Mouse (Mus musculus) ES-Bruce4 (cell line): ENCODE results near the gene Mdm2. TPM values are rescaled to one million over a fixed set of nuclear protein-coding genes. Genes with fewer than 3 reads are reported as not detected.

Experiments
- H3K27ac ChIP-seq: 2 replicates; pipeline ENCODE4 v1.5.1; 2012; ENCODE audit warnings: low read length, inconsistent platforms; ENCODE audit not compliant: insufficient read depth
- H3K27me3 ChIP-seq: 2 replicates; pipeline ENCODE4 v1.6.1; 2012; ENCODE audit warnings: mild to moderate bottlenecking, low read length, inconsistent platforms; ENCODE audit not compliant: control insufficient read depth, poor library complexity, insufficient read depth, severe bottlenecking
- H3K36me3 ChIP-seq: 2 replicates; pipeline ENCODE4 v1.6.1; 2012; ENCODE audit warnings: inconsistent platforms, mild to moderate bottlenecking, low read length, moderate library complexity; ENCODE audit not compliant: control insufficient read depth, poor library complexity, insufficient read depth, severe bottlenecking
- H3K4me1 ChIP-seq: one replicate; pipeline ENCODE4 v1.8.1; 2011; ENCODE audit warnings: low read length; ENCODE audit not compliant: control insufficient read depth, insufficient read depth
- H3K4me3 ChIP-seq: 2 replicates; pipeline ENCODE4 v1.5.1; 2011; ENCODE audit warnings: low read depth, mild to moderate bottlenecking, low read length
- H3K9ac ChIP-seq: 2 replicates; pipeline ENCODE4 v1.6.1; 2012; ENCODE audit warnings: low read depth, mild to moderate bottlenecking, inconsistent platforms; ENCODE audit not compliant: poor library complexity, severe bottlenecking
- H3K9me3 ChIP-seq: replicated peaks from 2 replicates; pipeline ENCODE4 v1.6.1; 2012; ENCODE audit warnings: mild to moderate bottlenecking, low read length, inconsistent platforms; ENCODE audit not compliant: control insufficient read depth, poor library complexity, insufficient read depth, severe bottlenecking
- CTCF ChIP-seq: IDR thresholded peaks from one replicate; pipeline ENCODE4 v1.8.1; 2011; ENCODE audit warnings: low read depth, low read length
- EP300 ChIP-seq: IDR thresholded peaks from 2 replicates; pipeline ENCODE4 v1.6.1; 2011; ENCODE audit warnings: low read depth, low read length; ENCODE audit not compliant: insufficient read depth
- POLR2A ChIP-seq: IDR thresholded peaks from one replicate; pipeline ENCODE4 v1.8.1; 2011; ENCODE audit warnings: low read length; ENCODE audit not compliant: insufficient read depth
- polyA plus RNA-seq: library from polyadenylated mRNA; stranded (reverse); fragments of >200 nt; gene quantifications from 2 replicates; pipeline ENCODE4 v1.2.4, GENCODE M21; 2011; ENCODE audit warnings: low read depth; ENCODE audit not compliant: missing spikeins, insufficient read depth, insufficient read length

The Mdm2 gene
- polyA plus RNA-seq, 1 experiment, result 325 TPM

DNA sequence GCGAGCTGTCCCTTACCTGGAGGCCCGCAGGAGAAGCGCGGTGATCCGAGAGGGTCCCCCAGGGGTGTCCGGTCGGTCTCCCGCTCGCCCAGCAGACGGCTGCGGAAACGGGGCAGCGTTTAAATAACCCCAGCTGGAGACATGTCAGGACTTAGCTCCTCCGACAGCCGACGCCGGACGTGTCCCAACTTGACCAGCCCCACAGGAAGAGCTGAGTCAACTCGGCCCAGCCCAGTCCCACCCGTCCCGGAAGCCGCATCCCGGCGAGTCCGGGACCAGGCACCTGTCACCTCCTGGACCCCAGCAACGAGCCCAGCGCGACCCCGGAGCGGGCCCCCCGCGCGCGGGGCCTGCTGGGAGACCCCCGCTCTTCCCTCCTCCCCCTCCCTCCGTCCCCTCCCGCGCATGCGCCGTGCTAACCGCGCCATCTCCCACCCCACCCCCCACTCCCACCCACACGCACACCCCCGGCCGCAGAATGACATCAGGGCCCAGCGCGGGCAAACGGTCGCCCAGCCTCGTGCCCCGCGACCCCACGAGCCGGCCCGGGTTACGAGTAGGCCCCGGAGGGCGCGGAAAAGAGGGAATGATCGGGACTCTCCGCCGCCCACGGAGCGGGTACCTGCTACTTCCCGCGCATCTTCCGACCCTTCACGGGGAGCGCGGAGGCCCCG lies 491 bp downstream of the Mdm2 start:
- peak; percentile 13 for TF ChIP-seq POLR2A
- 0 out of 2 replicates have a peak, but pooled peaks have one; percentile 19 for TF ChIP-seq EP300
- TF ChIP-seq CTCF, result no peak
- Histone ChIP-seq H3K4me3 (peak overlapping the region; percentile 94), H3K9ac (peak overlapping the region; percentile 99), H3K9me3 (no peaks in the 10 kb centered on the region), H3K36me3 (peaks cover 38% of the 10 kb centered on the region), H3K27ac (peak overlapping the region; percentile 92), H3K27me3 (no peaks in the 10 kb centered on the region), H3K4me1 (peaks cover 2% of the 10 kb centered on the region)

DNA sequence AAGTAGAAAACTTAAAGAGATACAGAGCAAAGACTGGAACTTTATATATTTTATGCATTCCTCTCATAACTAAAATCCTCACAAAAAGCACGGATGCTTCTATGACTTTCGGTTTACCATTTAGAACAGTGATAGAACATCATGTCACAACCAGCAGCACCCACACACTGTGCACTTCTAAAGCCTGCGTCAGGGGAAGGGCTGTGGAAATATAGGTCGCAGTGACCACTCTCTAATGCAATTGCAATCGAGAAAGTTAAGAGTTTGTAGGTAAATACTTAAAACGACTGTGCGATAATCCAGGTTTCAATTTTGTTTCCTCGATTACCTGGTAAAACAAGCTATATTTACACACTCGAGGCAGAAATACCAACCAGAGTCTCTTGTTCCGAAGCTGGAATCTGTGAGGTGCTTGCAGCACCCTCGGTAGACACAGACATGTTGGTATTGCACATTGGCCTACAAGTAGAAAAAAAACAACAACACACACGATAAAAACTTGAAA lies 1.2 kb downstream of the Mdm2 start:
- H3K4me3 ChIP-seq, result peak overlapping the region; percentile 79
- peak overlapping the region; percentile 91 for H3K27ac ChIP-seq
- TF ChIP-seq EP300 (no peak), CTCF (no peak), POLR2A (no peak)
- no peaks in the 10 kb centered on the region for H3K9me3 ChIP-seq
- peak overlapping the region; percentile 99 for H3K9ac ChIP-seq
- H3K36me3 ChIP-seq, result peaks cover 44% of the 10 kb centered on the region
- no peaks in the 10 kb centered on the region for H3K27me3 ChIP-seq
- no peaks in the 10 kb centered on the region for H3K4me1 ChIP-seq

DNA sequence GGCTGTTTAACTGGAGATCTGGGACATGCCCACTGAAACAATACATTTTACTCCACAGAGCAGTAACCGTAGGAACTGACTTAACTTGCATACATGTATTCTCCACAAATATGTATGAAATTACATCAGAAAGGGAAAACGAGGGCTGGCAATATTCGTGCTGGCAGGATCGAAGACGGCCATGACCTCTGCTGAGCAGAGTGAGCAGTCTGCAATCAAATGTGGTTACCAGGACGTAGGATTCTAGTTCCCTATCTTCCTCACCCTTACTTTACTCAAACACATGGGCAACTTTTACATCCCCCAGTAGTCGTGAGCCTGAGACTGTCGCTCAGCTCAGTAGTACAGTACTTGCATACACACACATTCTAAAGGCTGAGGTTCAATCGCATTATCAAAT lies 1.7 kb downstream of the Mdm2 start:
- H3K36me3 ChIP-seq, result peaks cover 50% of the 10 kb centered on the region

DNA sequence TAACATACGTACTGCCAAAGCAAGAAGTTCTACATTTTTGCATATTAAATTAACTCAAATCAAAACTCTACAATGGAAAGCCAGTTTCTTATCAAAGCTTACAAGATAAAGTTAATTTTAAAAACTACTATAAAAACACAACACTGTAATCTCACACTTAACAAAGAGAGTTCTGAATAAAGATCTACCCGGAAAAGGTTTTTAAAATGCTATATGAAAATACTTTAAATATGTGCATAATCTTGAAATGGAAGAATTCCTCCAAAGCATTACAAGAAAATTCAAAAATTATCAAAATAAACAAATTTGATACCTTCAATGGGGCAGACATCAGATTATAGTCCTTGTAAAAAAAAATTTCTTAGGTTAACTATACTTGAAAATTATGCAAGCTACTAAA lies 2.2 kb downstream of the Mdm2 start:
- no peak for TF ChIP-seq EP300
- TF ChIP-seq POLR2A, result no peak
- TF ChIP-seq CTCF, result no peak
- Histone ChIP-seq H3K9ac (peak overlapping the region; percentile 99), H3K4me3 (no peak overlapping the region), H3K4me1 (peaks cover 2% of the 10 kb centered on the region), H3K27ac (no peak overlapping the region), H3K36me3 (peaks cover 54% of the 10 kb centered on the region), H3K9me3 (no peaks in the 10 kb centered on the region), H3K27me3 (no peaks in the 10 kb centered on the region)

More for the DNA sequence above, 1.7 kb downstream of the Mdm2 start:
- no peaks in the 10 kb centered on the region for H3K27me3 ChIP-seq
- H3K4me1 ChIP-seq, result no peaks in the 10 kb centered on the region
- peak overlapping the region; percentile 77 for H3K4me3 ChIP-seq
- H3K9ac ChIP-seq, result peak overlapping the region; percentile 99
- TF ChIP-seq CTCF (no peak), EP300 (no peak)
- H3K9me3 ChIP-seq, result no peaks in the 10 kb centered on the region
- peak overlapping the region; percentile 59; the same call in 1 of the 2 replicates for H3K27ac ChIP-seq

DNA sequence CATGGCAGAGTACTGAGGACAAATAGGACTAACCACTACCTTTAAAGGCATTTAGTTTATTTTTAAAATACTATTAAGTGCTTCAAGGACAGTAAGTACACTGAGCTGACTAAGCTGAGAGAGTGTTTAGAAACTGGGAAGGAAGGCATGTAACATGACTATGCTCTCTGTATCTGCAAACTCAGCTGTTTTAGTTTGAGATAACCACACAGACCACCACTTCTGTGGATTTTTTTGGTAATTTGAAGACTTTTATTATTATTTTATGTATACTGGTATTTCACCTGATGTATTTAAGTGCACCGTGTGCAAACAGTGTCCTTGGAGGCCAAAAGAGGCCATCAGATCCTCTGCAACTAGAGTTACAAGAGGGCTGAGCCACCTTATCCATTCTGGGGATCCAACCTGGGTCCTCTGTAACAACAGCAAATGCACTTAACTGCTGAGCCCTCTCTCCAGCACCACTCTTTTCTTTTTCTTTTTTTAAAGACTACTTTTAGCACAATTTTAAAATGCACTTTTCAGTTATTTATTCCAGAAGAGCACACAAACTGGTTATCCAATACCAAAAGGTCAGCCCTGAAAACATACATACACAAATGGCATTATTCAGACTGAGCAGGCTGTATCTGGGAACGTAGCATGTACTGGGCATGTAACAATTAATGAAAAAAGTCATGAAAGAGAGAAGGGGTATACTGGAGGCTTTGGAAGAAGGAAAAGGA lies 3.3 kb downstream of the Mdm2 start:
- H3K36me3 ChIP-seq, result peaks cover 65% of the 10 kb centered on the region
- TF ChIP-seq POLR2A (no peak), CTCF (no peak), EP300 (no peak)

DNA sequence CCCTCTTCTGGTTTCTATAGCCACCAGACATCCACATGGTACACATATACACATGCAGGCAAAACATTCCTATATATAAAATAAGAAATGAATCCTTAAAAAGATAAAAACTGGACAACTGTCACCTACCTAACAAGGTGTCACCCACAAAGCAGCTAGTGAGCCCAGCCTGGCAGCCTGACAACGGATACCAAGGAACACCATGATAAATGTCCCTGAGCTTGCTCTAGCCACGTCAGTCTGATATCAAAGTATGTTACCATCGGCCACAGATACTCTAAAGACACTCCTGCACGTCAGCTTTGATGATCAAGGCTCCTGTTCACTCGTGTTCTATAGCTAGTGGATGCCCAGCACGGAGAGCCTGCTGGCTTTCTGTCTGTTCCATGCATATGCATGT lies 4.1 kb downstream of the Mdm2 start:
- Histone ChIP-seq H3K36me3 (peaks cover 73% of the 10 kb centered on the region), H3K9ac (no peak overlapping the region), H3K4me3 (no peak overlapping the region), H3K9me3 (no peaks in the 10 kb centered on the region), H3K27ac (no peak overlapping the region), H3K4me1 (peaks cover 2% of the 10 kb centered on the region), H3K27me3 (no peaks in the 10 kb centered on the region)
- no peak for TF ChIP-seq POLR2A
- TF ChIP-seq CTCF, result no peak
- TF ChIP-seq EP300, result no peak

More for the DNA sequence above, 3.3 kb downstream of the Mdm2 start:
- Histone ChIP-seq H3K27me3 (no peaks in the 10 kb centered on the region), H3K27ac (no peak overlapping the region), H3K9ac (no peak overlapping the region), H3K4me3 (no peak overlapping the region), H3K4me1 (peaks cover 2% of the 10 kb centered on the region), H3K9me3 (no peaks in the 10 kb centered on the region)
